Mouse (Mus musculus): ENCODE results near the gene Wfdc18.
A peak's percentile ranks its signal among the peaks of the same experiment; 100 is the strongest.

The Wfdc18 gene

GRCm38 (mm10) chr11:83743525-83743924 lies 34.7 kb downstream of the Wfdc18 start:
- DNase-seq: no peak

- DNase-seq: no peak
These were observed 37.3 kb downstream of the Wfdc18 start for GRCm38 (mm10) chr11:83746152-83746551.

GRCm38 (mm10) chr11:83746681-83747080 lies 37.9 kb downstream of the Wfdc18 start, which contains the start of gene Wfdc21:
Gene Wfdc21, plus strand, starts transcription at chr11:83746940.
- DNase-seq: no peak

- no peak for DNase-seq
These were observed 38.8 kb downstream of the Wfdc18 start for GRCm38 (mm10) chr11:83747376-83748265.

- DNase-seq: peak; percentile 92
These were observed 44.9 kb downstream of the Wfdc18 start, which contains the start of gene Heatr6 for GRCm38 (mm10) chr11:83753581-83754181. Gene Heatr6, plus strand, starts transcription at chr11:83753696.

- no peak for DNase-seq
These were observed 45.4 kb downstream of the Wfdc18 start for GRCm38 (mm10) chr11:83754227-83754626.

All from right cerebral cortex, postnatal 25 days (tissue).